Mouse (Mus musculus): Measurements from ENCODE around the gene Tab2.

GRCm38 (mm10) chr10:7888256-7888868 lies 67.7 kb downstream of the Tab2 start:
- TF ChIP-seq POLR2A (IDR thresholded peaks at IDR 0.05; ENCODE audit: insufficient read length, low read depth) (no peak), TCF12 (IDR thresholded peaks at IDR 0.05; ENCODE audit: insufficient read depth, poor library complexity, severe bottlenecking) (no peak)
